Comparison of ENCODE assay signal across 15 mouse cellular contexts in genomic region chr11:85887801-85888450, GRCm38 (mm10). TPM values are rescaled to one million over a fixed set of nuclear protein-coding genes. Genes with fewer than 3 reads are reported as not detected.
A peak's percentile ranks its signal among the peaks of the same experiment; 100 is the strongest.
DNase-seq lines count a peak whose midpoint lies in the region; ATAC-seq and TF ChIP-seq lines count a peak whose summit lies in the region.
"Had no signal": no experiment of that assay in that cellular context is flagged by ENCODE, and none has a peak within 500 bp of the region (broad histone marks: within the 10 kb centered on the region; RNA-seq: fewer than 3 reads in every experiment).

No protein-coding gene starts in this region.

- intact Hi-C loops in left cerebral cortex, postnatal 25 days (cut with DNase I) = no loop called here

- no peak for ATAC-seq in forebrain, embryonic 14.5 days
- no peak for ATAC-seq in kidney, postnatal 0 days (replicated peaks; ENCODE audit: low FRiP score, low read depth)
- no peak for ATAC-seq in intestine, embryonic 16.5 days

- H3K36me3 ChIP-seq in forebrain, embryonic 14.5 days (ENCODE audit: control insufficient read depth, insufficient read depth, low read length) = no peaks in the 10 kb centered on the region
- H3K36me3 ChIP-seq in forebrain, embryonic 10.5 days (replicated peaks) = no peaks in the 10 kb centered on the region
- no peaks in the 10 kb centered on the region for H3K36me3 ChIP-seq in kidney, postnatal 0 days (ENCODE audit: insufficient read depth, low read length)
- no peaks in the 10 kb centered on the region for H3K36me3 ChIP-seq in E14TG2a.4 (ENCODE audit: insufficient read depth, low read length)
- H3K36me3 ChIP-seq in intestine, embryonic 16.5 days (ENCODE audit: control insufficient read depth, insufficient read depth, low read length) = no peaks in the 10 kb centered on the region
- H3K36me3 ChIP-seq: hindbrain, embryonic 15.5 days had no signal

- H3K4me2 ChIP-seq in forebrain, embryonic 14.5 days (ENCODE audit: low read length) = no peak overlapping the region
- H3K4me2 ChIP-seq in kidney, postnatal 0 days (ENCODE audit: low read length) = 0 out of 2 replicates have a peak overlapping the region, but pooled peaks have one; percentile 9
- H3K4me2 ChIP-seq in intestine, embryonic 16.5 days (ENCODE audit: low read depth, low read length) = no peak overlapping the region
- H3K4me2 ChIP-seq: hindbrain, embryonic 15.5 days had no signal

- H3K27ac ChIP-seq in forebrain, embryonic 14.5 days (ENCODE audit: low read depth, low read length) = no peak overlapping the region
- no peak overlapping the region for H3K27ac ChIP-seq in forebrain, embryonic 10.5 days
- H3K27ac ChIP-seq in kidney, postnatal 0 days = no peak overlapping the region
- H3K27ac ChIP-seq in intestine, embryonic 16.5 days (ENCODE audit: low read length) = no peak overlapping the region
- H3K27ac ChIP-seq: hindbrain, embryonic 15.5 days; layer of hippocampus, adult 2 months had no signal

- WGBS in forebrain, embryonic 14.5 days = 2% methylated on average over 17 of the region's 17 CpGs
- WGBS in forebrain, embryonic 10.5 days = under 1% methylated on average over 17 of the region's 17 CpGs
- WGBS in kidney, postnatal 0 days = 8% methylated on average over 17 of the region's 17 CpGs
- whole genome bisulfite sequencing in intestine, embryonic 16.5 days = 8% methylated on average over 17 of the region's 17 CpGs

- no peaks in the 10 kb centered on the region for H3K4me1 ChIP-seq in forebrain, embryonic 14.5 days (ENCODE audit: control insufficient read depth, insufficient read depth, low read length)
- peaks cover 37% of the 10 kb centered on the region for H3K4me1 ChIP-seq in forebrain, embryonic 10.5 days
- 0 out of 2 replicates have a peak, but pooled peaks cover 4% of the 10 kb centered on the region for H3K4me1 ChIP-seq in kidney, postnatal 0 days (replicated peaks; ENCODE audit: insufficient read depth, low read length)
- H3K4me1 ChIP-seq in E14TG2a.4 (replicated peaks; ENCODE audit: low read depth, low read length) = peaks cover 61% of the 10 kb centered on the region
- H3K4me1 ChIP-seq in intestine, embryonic 16.5 days (ENCODE audit: control insufficient read depth, insufficient read depth, low read length) = peaks cover 10% of the 10 kb centered on the region

- DNase-seq in forebrain, embryonic 14.5 days (ENCODE audit: low spot score) = peak; percentile 18
- no peak for DNase-seq in forebrain, embryonic 10.5 days (ENCODE audit: extremely low spot score, low spot score)
- peak; percentile 32 for DNase-seq in kidney, postnatal 0 days (ENCODE audit: low spot score)
- no peak for DNase-seq in kidney, adult 18-20 months
- DNase-seq in urinary bladder, adult 2 months (ENCODE audit: low spot score) = no peak
- DNase-seq in left cerebral cortex, postnatal 25 days (ENCODE audit: low spot score in 2 of 2) = no peak
- DNase-seq: left cerebral cortex, postnatal 4 days; thymus, postnatal 4 days had no signal

- no peak for TF ChIP-seq CTCF in kidney, postnatal 0 days (IDR thresholded peaks at IDR 0.05; ENCODE audit: low read depth)
- no peak for TF ChIP-seq CTCF in E14TG2a.4 (conservative IDR thresholded peaks at IDR 0.05; ENCODE audit: low read length)

- H3K4me3 ChIP-seq in forebrain, embryonic 14.5 days (ENCODE audit: low read depth, low read length) = no peak overlapping the region
- H3K4me3 ChIP-seq in forebrain, embryonic 10.5 days = no peak overlapping the region
- no peak overlapping the region for H3K4me3 ChIP-seq in kidney, postnatal 0 days (replicated peaks; ENCODE audit: low read depth, low read length)
- H3K4me3 ChIP-seq in E14TG2a.4 (replicated peaks; ENCODE audit: low read length) = peak overlapping the region; percentile 13; the same call in 1 of the 2 replicates
- 0 out of 2 replicates have a peak overlapping the region, but pooled peaks have one; percentile 4 for H3K4me3 ChIP-seq in intestine, embryonic 16.5 days (ENCODE audit: low read length)
- H3K4me3 ChIP-seq: hindbrain, embryonic 15.5 days; layer of hippocampus, adult 2 months had no signal

- H3K9me3 ChIP-seq in forebrain, embryonic 14.5 days (replicated peaks; ENCODE audit: control insufficient read depth, low read length) = no peaks in the 10 kb centered on the region
- no peaks in the 10 kb centered on the region for H3K9me3 ChIP-seq in forebrain, embryonic 10.5 days
- H3K9me3 ChIP-seq in kidney, postnatal 0 days (replicated peaks; ENCODE audit: low read length) = no peaks in the 10 kb centered on the region
- H3K9me3 ChIP-seq in E14TG2a.4 (ENCODE audit: low read length) = no peaks in the 10 kb centered on the region
- no peaks in the 10 kb centered on the region for H3K9me3 ChIP-seq in intestine, embryonic 16.5 days (ENCODE audit: control insufficient read depth, low read length)
- H3K9me3 ChIP-seq: hindbrain, embryonic 15.5 days had no signal

- peaks cover 63% of the 10 kb centered on the region for H3K27me3 ChIP-seq in forebrain, embryonic 14.5 days (replicated peaks; ENCODE audit: control insufficient read depth, insufficient read depth, low read length)
- H3K27me3 ChIP-seq in forebrain, embryonic 10.5 days (ENCODE audit: poor library complexity, severe bottlenecking) = peaks cover 100% of the 10 kb centered on the region
- H3K27me3 ChIP-seq in kidney, postnatal 0 days (ENCODE audit: insufficient read depth, low read length) = peaks cover 75% of the 10 kb centered on the region
- H3K27me3 ChIP-seq in E14TG2a.4 (ENCODE audit: insufficient read depth, low read length) = peaks cover 91% of the 10 kb centered on the region
- H3K27me3 ChIP-seq in intestine, embryonic 16.5 days (replicated peaks; ENCODE audit: control insufficient read depth, insufficient read depth, low read length) = peaks cover 70% of the 10 kb centered on the region

- H3K9ac ChIP-seq in forebrain, embryonic 14.5 days (ENCODE audit: low read length) = no peak overlapping the region
- no peak overlapping the region for H3K9ac ChIP-seq in kidney, postnatal 0 days (ENCODE audit: low read depth, low read length)
- no peak overlapping the region for H3K9ac ChIP-seq in intestine, embryonic 16.5 days (ENCODE audit: low read depth, low read length)
- H3K9ac ChIP-seq: hindbrain, embryonic 15.5 days had no signal

RNA-seq across cellular contexts. Expression of gene Tbx4, which starts 1.7 kb away (rescaled TPM):
- polyA plus RNA-seq in forebrain, embryonic 14.5 days (2014; fragmentation: Nextera tagmentation; extraction: Ambion mirVana) = 0.11 and 0.13 TPM in 2 replicates
- polyA plus RNA-seq in forebrain, embryonic 10.5 days (2016; fragmentation: Nextera tagmentation; extraction: Ambion mirVana) = 0.25 and 0.30 TPM in 2 replicates
- polyA plus RNA-seq in kidney, postnatal 0 days (2015; fragmentation: Nextera tagmentation; extraction: Ambion mirVana) = 0.07 and 0.09 TPM in 2 replicates
- not detected in 2 replicates for polyA plus RNA-seq in intestine, embryonic 16.5 days (2015; fragmentation: Nextera tagmentation; extraction: Ambion mirVana)
- polyA plus RNA-seq in urinary bladder, adult 2 months (2012; rRNA removed) = 17.1 and 23.1 TPM in 2 replicates
- under 1 TPM; 0.23 to 0.32 TPM for total RNA-seq in left cerebral cortex, postnatal 25 days (2021)
- total RNA-seq: adrenal gland, adult 18-20 months had no signal

RNA-seq across cellular contexts. Expression of gene Gm11444, which starts 37.8 kb away (rescaled TPM):
- polyA plus RNA-seq in forebrain, embryonic 14.5 days (2014; fragmentation: Nextera tagmentation; extraction: Ambion mirVana) = not detected in 2 replicates
- not detected in 2 replicates for polyA plus RNA-seq in forebrain, embryonic 10.5 days (2016; fragmentation: Nextera tagmentation; extraction: Ambion mirVana)
- not detected in 2 replicates for polyA plus RNA-seq in kidney, postnatal 0 days (2015; fragmentation: Nextera tagmentation; extraction: Ambion mirVana)
- polyA plus RNA-seq in intestine, embryonic 16.5 days (2015; fragmentation: Nextera tagmentation; extraction: Ambion mirVana) = not detected in 2 replicates
- not detected in 2 replicates for polyA plus RNA-seq in urinary bladder, adult 2 months (2012; rRNA removed)
- total RNA-seq in left cerebral cortex, postnatal 25 days (2021) = not detected
- total RNA-seq: adrenal gland, adult 18-20 months; gastrocnemius, adult 18-20 months; layer of hippocampus, adult 2 months; left cerebral cortex, postnatal 4 days; MEL had no signal
- polyA plus RNA-seq: hindbrain, embryonic 15.5 days had no signal

RNA-seq across cellular contexts. Expression of gene Tbx2, which starts 55.6 kb away (rescaled TPM):
- 0.48 and 0.64 TPM in 2 replicates for polyA plus RNA-seq in forebrain, embryonic 14.5 days (2014; fragmentation: Nextera tagmentation; extraction: Ambion mirVana)
- 2.5 and 3.2 TPM in 2 replicates for polyA plus RNA-seq in forebrain, embryonic 10.5 days (2016; fragmentation: Nextera tagmentation; extraction: Ambion mirVana)
- polyA plus RNA-seq in kidney, postnatal 0 days (2015; fragmentation: Nextera tagmentation; extraction: Ambion mirVana) = 15.6 and 22.5 TPM in 2 replicates
- 1.7 and 2.2 TPM in 2 replicates for polyA plus RNA-seq in intestine, embryonic 16.5 days (2015; fragmentation: Nextera tagmentation; extraction: Ambion mirVana)
- polyA plus RNA-seq in urinary bladder, adult 2 months (2012; rRNA removed) = 130 and 133 TPM in 2 replicates
- total RNA-seq in left cerebral cortex, postnatal 25 days (2021) = 1 to 10 TPM; 1.8 to 2.2 TPM
- total RNA-seq: MEL had no signal

Comparison
In these comparisons a context has a peak if more than half of its experiments do, and no peak if none do; other contexts are left out.
1. DNase-seq: peak in forebrain, embryonic 14.5 days (single experiment) and kidney, postnatal 0 days (single experiment); none in forebrain, embryonic 10.5 days (single experiment), kidney, adult 18-20 months (single experiment), urinary bladder, adult 2 months (single experiment) and left cerebral cortex, postnatal 25 days (0 of 2).
2. H3K4me3 ChIP-seq: peak in E14TG2a.4 (single experiment) and intestine, embryonic 16.5 days (single experiment); none in forebrain, embryonic 14.5 days (single experiment), forebrain, embryonic 10.5 days (single experiment) and kidney, postnatal 0 days (single experiment).
3. RNA of gene Tbx4, which starts 1.7 kb away (polyA plus RNA-seq): 17.1 to 23.1 TPM in urinary bladder, adult 2 months; 0.25 to 0.30 TPM in forebrain, embryonic 10.5 days, 0.11 to 0.13 TPM in forebrain, embryonic 14.5 days, 0.07 to 0.09 TPM in kidney, postnatal 0 days and not detected in intestine, embryonic 16.5 days; every median in the first group is over 10 times any median in the second.